Mouse (Mus musculus) cortical plate, adult 2 months (tissue): ENCODE measurements around the gene Rgl3. TPM values are rescaled to one million over a fixed set of nuclear protein-coding genes. Genes with fewer than 3 reads are reported as not detected.

ENCODE experiments used
- H3K27ac ChIP-seq: fragments of 200-500 bp; 2 replicates; pipeline ENCODE4 v1.5.1; 2012; ENCODE audit warnings: low read length, control low read depth, inconsistent platforms; ENCODE audit not compliant: insufficient read depth
- H3K4me1 ChIP-seq: fragments of 200-500 bp; 2 replicates; pipeline ENCODE4 v1.6.1; 2011; ENCODE audit warnings: low read length; ENCODE audit not compliant: control insufficient read depth, insufficient read depth
- H3K4me3 ChIP-seq: fragments of 200-500 bp; 2 replicates; pipeline ENCODE4 v1.5.1; 2011; ENCODE audit warnings: mild to moderate bottlenecking, low read length, control low read depth; ENCODE audit not compliant: insufficient read depth
- CTCF ChIP-seq: fragments of 200-500 bp; IDR thresholded peaks from 2 replicates; pipeline ENCODE4 v1.5.1; 2011; ENCODE audit warnings: mild to moderate bottlenecking, control low read depth, low read length; ENCODE audit not compliant: insufficient read depth; ENCODE audit errors: extremely low read depth
- POLR2A ChIP-seq: fragments of 200-500 bp; IDR thresholded peaks from 2 replicates; pipeline ENCODE4 v1.6.1; 2011; ENCODE audit warnings: mild to moderate bottlenecking, low read length, control low read depth; ENCODE audit not compliant: insufficient read depth; ENCODE audit errors: extremely low read depth
- polyA plus RNA-seq: library from polyadenylated mRNA; depleted of rRNA; stranded (reverse); fragments of >200 nt; gene quantifications from 2 replicates; pipeline ENCODE4 v1.2.3, GENCODE M21; 2012; rRNA removed

Gene Rgl3
- polyA plus RNA-seq, 1 experiment: 5.2 TPM

GRCm38 (mm10) chr9:21925506-21925905 lies 63.7 kb downstream of the Rgl3 start:
- no peaks in the 10 kb centered on the region; the same call in 1 of the 2 replicates for H3K4me1 ChIP-seq
- H3K27ac ChIP-seq: no peak overlapping the region
- no peak for TF ChIP-seq CTCF
- TF ChIP-seq POLR2A: no peak
- H3K4me3 ChIP-seq: no peak overlapping the region

DNA sequence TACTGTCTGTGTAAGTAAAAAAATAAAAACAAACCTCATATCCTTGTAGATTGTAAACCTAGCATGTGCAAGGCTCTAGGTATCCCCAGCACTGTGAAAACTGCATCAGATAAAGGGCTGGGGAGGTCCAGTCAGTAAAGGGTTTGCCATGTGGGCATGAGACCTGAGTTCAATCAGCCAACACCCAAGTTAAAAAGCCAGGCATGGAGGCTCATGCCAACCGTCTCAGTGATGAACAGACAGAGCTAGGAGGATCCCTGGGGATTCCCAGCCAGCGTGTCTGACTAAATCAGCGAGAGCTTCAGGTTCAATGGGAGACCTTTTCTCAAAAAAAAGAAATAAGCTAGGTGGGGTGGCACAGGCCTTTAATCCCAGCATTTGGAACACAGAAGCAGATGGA lies 64.2 kb downstream of the Rgl3 start:
- no peaks in the 10 kb centered on the region; the same call in 1 of the 2 replicates for H3K4me1 ChIP-seq
- no peak overlapping the region for H3K4me3 ChIP-seq
- H3K27ac ChIP-seq: no peak overlapping the region
- TF ChIP-seq CTCF (no peak), POLR2A (no peak)

- H3K4me3 ChIP-seq: no peak overlapping the region
- no peak for TF ChIP-seq CTCF
- TF ChIP-seq POLR2A: no peak
- no peaks in the 10 kb centered on the region; the same call in 1 of the 2 replicates for H3K4me1 ChIP-seq
- no peak overlapping the region for H3K27ac ChIP-seq
Measured at GRCm38 (mm10) chr9:21924099-21924493, 65.2 kb downstream of the Rgl3 start.

GRCm38 (mm10) chr9:21923490-21924098 lies 65.7 kb downstream of the Rgl3 start:
- H3K4me1 ChIP-seq: no peaks in the 10 kb centered on the region; the same call in 1 of the 2 replicates
- TF ChIP-seq POLR2A (no peak), CTCF (no peak)
- no peak overlapping the region for H3K27ac ChIP-seq
- H3K4me3 ChIP-seq: no peak overlapping the region

DNA sequence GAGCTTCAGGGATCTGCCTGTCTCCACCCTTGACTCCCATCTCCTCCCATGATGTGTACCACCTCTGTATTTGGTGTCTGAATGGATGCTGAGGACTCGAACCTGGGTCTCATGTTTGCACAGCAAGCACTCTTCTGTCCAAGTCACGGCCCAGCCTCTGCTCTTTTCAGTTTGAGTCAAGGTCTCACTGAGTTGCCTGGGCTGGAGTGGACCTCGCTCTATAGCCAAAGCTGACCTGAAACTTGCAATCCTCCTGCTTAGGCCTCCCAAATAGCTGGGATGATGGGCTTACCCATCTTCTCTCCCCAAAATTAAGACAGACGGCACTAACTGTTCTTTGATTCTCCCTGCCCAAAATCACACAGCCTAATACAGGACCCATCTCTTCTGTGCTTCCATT lies 66.2 kb downstream of the Rgl3 start:
- no peak for TF ChIP-seq POLR2A
- TF ChIP-seq CTCF: no peak
- Histone ChIP-seq H3K4me3 (no peak overlapping the region), H3K4me1 (no peaks in the 10 kb centered on the region; the same call in 1 of the 2 replicates), H3K27ac (no peak overlapping the region)

Other genes with a start within 250 kb of the Rgl3 start
- 2.3 and 3.3 TPM in 2 replicates for gene Spc24, start 229.1 kb downstream of the Rgl3 start, polyA plus RNA-seq
- 6.1 and 6.2 TPM in 2 replicates for gene Kank2, start 190.7 kb downstream of the Rgl3 start, polyA plus RNA-seq
- gene Angptl8, start 153.9 kb downstream of the Rgl3 start, polyA plus RNA-seq: not detected in 2 replicates
- gene Dock6, start 136.8 kb downstream of the Rgl3 start, polyA plus RNA-seq: 42.3 and 42.6 TPM in 2 replicates
- 14.3 and 15.6 TPM in 2 replicates for gene Rab3d, start 71.3 kb downstream of the Rgl3 start, polyA plus RNA-seq
- gene Ccdc159, start 62.0 kb downstream of the Rgl3 start, polyA plus RNA-seq: 24.4 and 27.3 TPM in 2 replicates
- gene Tmem205, start 61.9 kb downstream of the Rgl3 start, polyA plus RNA-seq: 57.0 and 57.7 TPM in 2 replicates
- gene Plppr2, start 52.4 kb downstream of the Rgl3 start, polyA plus RNA-seq: 183 and 199 TPM in 2 replicates
- 7.3 and 8.1 TPM in 2 replicates for gene Swsap1, start 33.7 kb downstream of the Rgl3 start, polyA plus RNA-seq
- 12.6 and 15.3 TPM in 2 replicates for gene Epor, start 25.9 kb downstream of the Rgl3 start, polyA plus RNA-seq
- 7.7 and 7.9 TPM in 2 replicates for gene Ccdc151, start 13.2 kb upstream of the Rgl3 start, polyA plus RNA-seq
- gene Prkcsh, start 13.4 kb upstream of the Rgl3 start, polyA plus RNA-seq: 99.1 and 103 TPM in 2 replicates
- 115 and 117 TPM in 2 replicates for gene Elavl3, start 62.6 kb upstream of the Rgl3 start, polyA plus RNA-seq
- gene Gm49318, start 81.8 kb upstream of the Rgl3 start, polyA plus RNA-seq: 0.21 TPM in 1 of 2 replicates, not detected in the other
- 34.6 and 36.4 TPM in 2 replicates for gene Zfp653, start 81.9 kb upstream of the Rgl3 start, polyA plus RNA-seq
- 57.4 and 62.3 TPM in 2 replicates for gene Ecsit, start 96.0 kb upstream of the Rgl3 start, polyA plus RNA-seq
- gene Cnn1, start 109.8 kb upstream of the Rgl3 start, polyA plus RNA-seq: 1.2 and 2.2 TPM in 2 replicates
- 122 and 131 TPM in 2 replicates for gene Elof1, start 127.7 kb upstream of the Rgl3 start, polyA plus RNA-seq
- 0.71 and 0.76 TPM in 2 replicates for gene Acp5, start 146.3 kb upstream of the Rgl3 start, polyA plus RNA-seq
- 89.9 and 97.3 TPM in 2 replicates for gene Pigyl, start 167.4 kb upstream of the Rgl3 start, polyA plus RNA-seq
- 0.04 and 0.08 TPM in 2 replicates for gene Zfp872, start 198.6 kb upstream of the Rgl3 start, polyA plus RNA-seq
- 18.2 and 18.3 TPM in 2 replicates for gene Zfp809, start 236.3 kb upstream of the Rgl3 start, polyA plus RNA-seq